In the genomic region with DNA sequence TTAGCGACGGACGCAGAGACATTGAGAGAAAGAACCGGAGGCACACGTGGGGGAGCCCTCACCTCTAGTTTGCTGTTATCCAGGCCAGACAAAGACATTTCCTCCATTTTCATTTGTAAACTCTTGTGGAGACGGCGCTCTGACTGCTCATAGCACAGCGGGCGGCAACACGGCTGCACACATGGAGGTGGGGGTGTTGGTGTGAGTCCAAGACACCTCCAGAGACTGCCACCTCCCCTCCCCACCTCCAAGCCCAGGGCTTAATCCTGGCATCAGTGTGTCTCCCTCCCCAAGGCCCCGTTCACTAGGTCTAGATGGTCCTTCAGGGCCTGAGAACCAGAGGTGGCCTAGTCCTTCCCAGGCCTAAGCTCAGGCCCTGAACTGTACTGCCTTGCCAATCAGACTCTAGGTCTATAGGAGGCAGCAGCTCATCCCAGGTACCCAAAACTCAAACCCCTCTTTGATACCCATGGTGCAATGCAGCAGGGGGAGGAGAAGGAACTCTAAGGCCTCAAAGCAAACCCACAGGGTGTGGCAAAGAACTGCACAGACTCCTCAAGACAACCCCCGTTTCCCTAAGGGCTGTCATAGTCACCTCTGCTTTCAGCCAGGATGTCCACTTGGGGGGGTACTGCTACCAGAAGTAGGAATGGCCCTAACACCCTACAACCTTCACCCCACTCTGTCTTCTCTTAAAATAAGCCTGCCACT, we compare ENCODE assay signal across 8 mouse cellular contexts. TPM values are rescaled to one million over a fixed set of nuclear protein-coding genes. Genes with fewer than 3 reads are reported as not detected.
DNase-seq lines count a peak whose midpoint lies in the region; ATAC-seq and TF ChIP-seq lines count a peak whose summit lies in the region.

No protein-coding gene starts in this region.

- H3K79me2 ChIP-seq in heart, adult 2 months (replicated peaks; ENCODE audit: control insufficient read depth, insufficient read depth, low read length), result no peaks in the 10 kb centered on the region

- intact Hi-C loops in heart, adult 2 months (cut with DNase I), result loop anchor here (1.0 to 5.0 kb wide), 2 partner anchors 10 to 262 kb away; a partner anchor contains a TSS

- TF ChIP-seq EP300 in heart, adult 2 months (IDR thresholded peaks at IDR 0.05; ENCODE audit: insufficient read depth, low read depth, low read length), result no peak

- peak overlapping the region; percentile 90 for H3K4me3 ChIP-seq in kidney, embryonic 14.5 days (ENCODE audit: low read length)
- peak overlapping the region; percentile 88 for H3K4me3 ChIP-seq in heart, adult 2 months
- H3K4me3 ChIP-seq in limb, embryonic 14.5 days (replicated peaks; ENCODE audit: low read length), result peak overlapping the region; percentile 89
- peak overlapping the region; percentile 88 for H3K4me3 ChIP-seq in midbrain, embryonic 13.5 days (replicated peaks)

- DNase-seq in kidney, postnatal 4 days, result no peak
- DNase-seq in ZHBTc4 (ENCODE audit: low read depth, low spot score), result peak; percentile 70
- peak; percentile 34 to 58 for DNase-seq in heart, adult 2 months
- peak; percentile 48 for DNase-seq in limb, embryonic 14.5 days (ENCODE audit: low spot score)
- peak; percentile 48 to 78 for DNase-seq in thymus, adult 18-20 months
- DNase-seq in layer of hippocampus, postnatal 36 days, result no peak

- H3K36me3 ChIP-seq in kidney, embryonic 14.5 days (ENCODE audit: control insufficient read depth, insufficient read depth, low read length), result peaks cover 39% of the 10 kb centered on the region
- no peaks in the 10 kb centered on the region for H3K36me3 ChIP-seq in heart, adult 2 months (ENCODE audit: control insufficient read depth, insufficient read depth, low read length)
- H3K36me3 ChIP-seq in limb, embryonic 14.5 days (ENCODE audit: control insufficient read depth, insufficient read depth, low read length), result peaks cover 42% of the 10 kb centered on the region
- H3K36me3 ChIP-seq in midbrain, embryonic 13.5 days, result peaks cover 43% of the 10 kb centered on the region

- no peak for ATAC-seq in kidney, embryonic 14.5 days (ENCODE audit: low FRiP score, low TSS enrichment)
- no peak for ATAC-seq in limb, embryonic 14.5 days (ENCODE audit: low FRiP score, low read depth)
- ATAC-seq in midbrain, embryonic 13.5 days, result peak; percentile 0; the same call in 1 of the 2 replicates

- H3K9ac ChIP-seq in kidney, embryonic 14.5 days (ENCODE audit: low read depth, low read length), result peak overlapping the region; percentile 94
- peak overlapping the region; percentile 0; the same call in 1 of the 2 replicates for H3K9ac ChIP-seq in heart, adult 2 months (ENCODE audit: low read depth, low read length)
- H3K9ac ChIP-seq in limb, embryonic 14.5 days (ENCODE audit: low read depth, low read length, severe bottlenecking), result peak overlapping the region; percentile 91
- H3K9ac ChIP-seq in midbrain, embryonic 13.5 days (replicated peaks), result peak overlapping the region; percentile 97

- H3K9me3 ChIP-seq in kidney, embryonic 14.5 days (ENCODE audit: control insufficient read depth, low read length), result no peaks in the 10 kb centered on the region
- H3K9me3 ChIP-seq in limb, embryonic 14.5 days (ENCODE audit: control insufficient read depth, low read length), result no peaks in the 10 kb centered on the region
- no peaks in the 10 kb centered on the region for H3K9me3 ChIP-seq in midbrain, embryonic 13.5 days

- peaks cover 12% of the 10 kb centered on the region for H3K4me1 ChIP-seq in kidney, embryonic 14.5 days (ENCODE audit: control insufficient read depth, insufficient read depth, low read length)
- peaks cover 2% of the 10 kb centered on the region for H3K4me1 ChIP-seq in heart, adult 2 months (ENCODE audit: control insufficient read depth, insufficient read depth, low read length)
- H3K4me1 ChIP-seq in limb, embryonic 14.5 days (ENCODE audit: control insufficient read depth, insufficient read depth, low read length), result peaks cover 13% of the 10 kb centered on the region; the same call in 1 of the 2 replicates
- H3K4me1 ChIP-seq in midbrain, embryonic 13.5 days (replicated peaks), result peaks cover 33% of the 10 kb centered on the region

- peak; percentile 42; the same call in 1 of the 2 replicates for TF ChIP-seq POLR2A in heart, adult 2 months (IDR thresholded peaks at IDR 0.05; ENCODE audit: insufficient read depth, low read depth, low read length)
- TF ChIP-seq POLR2A in limb, embryonic 14.5 days (IDR thresholded peaks at IDR 0.05; ENCODE audit: borderline replicate concordance, extremely low read depth, insufficient read depth, insufficient read length), result no peak

- peak overlapping the region; percentile 100 for H3K27ac ChIP-seq in kidney, embryonic 14.5 days (ENCODE audit: low read depth, low read length)
- peak overlapping the region; percentile 95 for H3K27ac ChIP-seq in heart, adult 2 months
- peak overlapping the region; percentile 99 for H3K27ac ChIP-seq in limb, embryonic 14.5 days (replicated peaks; ENCODE audit: low read depth, low read length)
- peak overlapping the region; percentile 99 for H3K27ac ChIP-seq in midbrain, embryonic 13.5 days

- peak overlapping the region; percentile 91 for H3K4me2 ChIP-seq in kidney, embryonic 14.5 days (replicated peaks; ENCODE audit: low read depth, low read length)
- H3K4me2 ChIP-seq in limb, embryonic 14.5 days (replicated peaks; ENCODE audit: low read depth, low read length, severe bottlenecking), result peak overlapping the region; percentile 77
- H3K4me2 ChIP-seq in midbrain, embryonic 13.5 days (replicated peaks), result peak overlapping the region; percentile 93

- peak; percentile 28 for TF ChIP-seq CTCF in heart, adult 2 months (IDR thresholded peaks at IDR 0.05)

- WGBS in kidney, embryonic 14.5 days, result 72% methylated on average over 12 of the region's 12 CpGs
- WGBS in heart, adult 2 months, result 57% methylated on average over 12 of the region's 12 CpGs
- WGBS in limb, embryonic 14.5 days, result 72% methylated on average over 12 of the region's 12 CpGs
- 65% methylated on average over 12 of the region's 12 CpGs for WGBS in midbrain, embryonic 13.5 days

- no peaks in the 10 kb centered on the region for H3K27me3 ChIP-seq in kidney, embryonic 14.5 days (ENCODE audit: control insufficient read depth, insufficient read depth, low read length)
- H3K27me3 ChIP-seq in heart, adult 2 months (ENCODE audit: control insufficient read depth, insufficient read depth, low read length), result no peaks in the 10 kb centered on the region
- H3K27me3 ChIP-seq in limb, embryonic 14.5 days (ENCODE audit: control insufficient read depth, insufficient read depth, low read length), result no peaks in the 10 kb centered on the region
- H3K27me3 ChIP-seq in midbrain, embryonic 13.5 days, result no peaks in the 10 kb centered on the region

RNA-seq across cellular contexts. Expression of a gene that starts 1.4 kb away (rescaled TPM):
- 15.2 and 18.6 TPM in 2 replicates for polyA plus RNA-seq in kidney, embryonic 14.5 days (2014; fragmentation: Nextera tagmentation; extraction: Ambion mirVana)
- total RNA-seq in heart, adult 2 months (2021), result 10 to 100 TPM; 19.0 to 21.7 TPM
- 17.4 and 21.2 TPM in 2 replicates for polyA plus RNA-seq in heart, adult 2 months (2012; rRNA removed)
- polyA plus RNA-seq in limb, embryonic 14.5 days (2012; rRNA removed), result 72.1 and 84.0 TPM in 2 replicates
- 21.0 and 23.1 TPM in 2 replicates for polyA plus RNA-seq in limb, embryonic 14.5 days (2014; fragmentation: Nextera tagmentation; extraction: Ambion mirVana)
- polyA plus RNA-seq in midbrain, embryonic 13.5 days (2015; fragmentation: Nextera tagmentation; extraction: Ambion mirVana), result 28.4 and 30.1 TPM in 2 replicates
- 100 to 1,000 TPM; 172 to 173 TPM for total RNA-seq in layer of hippocampus, postnatal 36 days (2021)

RNA-seq across cellular contexts. Expression of a gene that starts 10.3 kb away (rescaled TPM):
- 41.6 and 54.2 TPM in 2 replicates for polyA plus RNA-seq in kidney, embryonic 14.5 days (2014; fragmentation: Nextera tagmentation; extraction: Ambion mirVana)
- total RNA-seq in heart, adult 2 months (2021), result 10 to 100 TPM; 22.9 to 26.2 TPM
- 32.8 and 43.2 TPM in 2 replicates for polyA plus RNA-seq in heart, adult 2 months (2012; rRNA removed)
- polyA plus RNA-seq in limb, embryonic 14.5 days (2012; rRNA removed), result 59.9 and 68.6 TPM in 2 replicates
- polyA plus RNA-seq in limb, embryonic 14.5 days (2014; fragmentation: Nextera tagmentation; extraction: Ambion mirVana), result 52.6 and 53.5 TPM in 2 replicates
- 79.0 and 83.4 TPM in 2 replicates for polyA plus RNA-seq in midbrain, embryonic 13.5 days (2015; fragmentation: Nextera tagmentation; extraction: Ambion mirVana)
- total RNA-seq in layer of hippocampus, postnatal 36 days (2021), result 10 to 100 TPM; 64.2 to 64.8 TPM

RNA-seq across cellular contexts. Expression of a gene that starts 24.5 kb away (rescaled TPM):
- polyA plus RNA-seq in kidney, embryonic 14.5 days (2014; fragmentation: Nextera tagmentation; extraction: Ambion mirVana), result 86.5 and 105 TPM in 2 replicates
- 10 to 100 TPM; 52.5 to 59.4 TPM for total RNA-seq in heart, adult 2 months (2021)
- 14.9 and 22.1 TPM in 2 replicates for polyA plus RNA-seq in heart, adult 2 months (2012; rRNA removed)
- polyA plus RNA-seq in limb, embryonic 14.5 days (2012; rRNA removed), result 61.0 and 81.3 TPM in 2 replicates
- polyA plus RNA-seq in limb, embryonic 14.5 days (2014; fragmentation: Nextera tagmentation; extraction: Ambion mirVana), result 79.7 and 89.4 TPM in 2 replicates
- 85.2 and 90.3 TPM in 2 replicates for polyA plus RNA-seq in midbrain, embryonic 13.5 days (2015; fragmentation: Nextera tagmentation; extraction: Ambion mirVana)
- total RNA-seq in layer of hippocampus, postnatal 36 days (2021), result 100 to 1,000 TPM; 127 to 128 TPM

RNA-seq across cellular contexts. Expression of a gene that starts 26.5 kb away (rescaled TPM):
- polyA plus RNA-seq in kidney, embryonic 14.5 days (2014; fragmentation: Nextera tagmentation; extraction: Ambion mirVana), result 0.09 TPM in 1 of 2 replicates, not detected in the other
- total RNA-seq in heart, adult 2 months (2021), result 1 to 10 TPM in 1 of 2 experiments, under 1 TPM in 1; 0.89 to 1.1 TPM
- polyA plus RNA-seq in heart, adult 2 months (2012; rRNA removed), result 0.70 and 0.74 TPM in 2 replicates
- 2.2 and 2.8 TPM in 2 replicates for polyA plus RNA-seq in limb, embryonic 14.5 days (2012; rRNA removed)
- 0.25 and 0.48 TPM in 2 replicates for polyA plus RNA-seq in limb, embryonic 14.5 days (2014; fragmentation: Nextera tagmentation; extraction: Ambion mirVana)
- not detected in 2 replicates for polyA plus RNA-seq in midbrain, embryonic 13.5 days (2015; fragmentation: Nextera tagmentation; extraction: Ambion mirVana)
- 1 to 10 TPM; 1.0 to 1.2 TPM for total RNA-seq in layer of hippocampus, postnatal 36 days (2021)

RNA-seq across cellular contexts. Expression of a gene that starts 46.4 kb away (rescaled TPM):
- polyA plus RNA-seq in kidney, embryonic 14.5 days (2014; fragmentation: Nextera tagmentation; extraction: Ambion mirVana), result 18.2 and 22.9 TPM in 2 replicates
- under 1 TPM; 0.26 to 0.32 TPM for total RNA-seq in heart, adult 2 months (2021)
- polyA plus RNA-seq in heart, adult 2 months (2012; rRNA removed), result 0.45 and 0.56 TPM in 2 replicates
- 14.2 and 15.4 TPM in 2 replicates for polyA plus RNA-seq in limb, embryonic 14.5 days (2012; rRNA removed)
- polyA plus RNA-seq in limb, embryonic 14.5 days (2014; fragmentation: Nextera tagmentation; extraction: Ambion mirVana), result 11.8 and 11.9 TPM in 2 replicates
- 4.6 and 5.6 TPM in 2 replicates for polyA plus RNA-seq in midbrain, embryonic 13.5 days (2015; fragmentation: Nextera tagmentation; extraction: Ambion mirVana)
- 1 to 10 TPM in 1 of 2 experiments, under 1 TPM in 1; 0.58 to 1.5 TPM for total RNA-seq in layer of hippocampus, postnatal 36 days (2021)

Comparison
In these comparisons a context has a peak if more than half of its experiments do, and no peak if none do; other contexts are left out.
1. H3K9ac ChIP-seq: peak in every context shown above with its lines; median percentile 97 in midbrain, embryonic 13.5 days; 94 in kidney, embryonic 14.5 days; 91 in limb, embryonic 14.5 days; 0 in heart, adult 2 months.
2. DNase-seq: peak in ZHBTc4 (single experiment), heart, adult 2 months (2 of 2), limb, embryonic 14.5 days (single experiment) and thymus, adult 18-20 months (2 of 2); none in kidney, postnatal 4 days (0 of 2) and layer of hippocampus, postnatal 36 days (0 of 2).
3. Peak in every context shown above with its lines, with median percentiles within 50 percentile points of each other: H3K27ac ChIP-seq, H3K4me2 ChIP-seq and H3K4me3 ChIP-seq.